Mouse (Mus musculus): Measurements from ENCODE around the gene St6galnac4. TPM values are rescaled to one million over a fixed set of nuclear protein-coding genes. Genes with fewer than 3 reads are reported as not detected.

Gene St6galnac4
- polyA plus RNA-seq, 1 experiment from 2014 or later = 15.5 TPM

DNA sequence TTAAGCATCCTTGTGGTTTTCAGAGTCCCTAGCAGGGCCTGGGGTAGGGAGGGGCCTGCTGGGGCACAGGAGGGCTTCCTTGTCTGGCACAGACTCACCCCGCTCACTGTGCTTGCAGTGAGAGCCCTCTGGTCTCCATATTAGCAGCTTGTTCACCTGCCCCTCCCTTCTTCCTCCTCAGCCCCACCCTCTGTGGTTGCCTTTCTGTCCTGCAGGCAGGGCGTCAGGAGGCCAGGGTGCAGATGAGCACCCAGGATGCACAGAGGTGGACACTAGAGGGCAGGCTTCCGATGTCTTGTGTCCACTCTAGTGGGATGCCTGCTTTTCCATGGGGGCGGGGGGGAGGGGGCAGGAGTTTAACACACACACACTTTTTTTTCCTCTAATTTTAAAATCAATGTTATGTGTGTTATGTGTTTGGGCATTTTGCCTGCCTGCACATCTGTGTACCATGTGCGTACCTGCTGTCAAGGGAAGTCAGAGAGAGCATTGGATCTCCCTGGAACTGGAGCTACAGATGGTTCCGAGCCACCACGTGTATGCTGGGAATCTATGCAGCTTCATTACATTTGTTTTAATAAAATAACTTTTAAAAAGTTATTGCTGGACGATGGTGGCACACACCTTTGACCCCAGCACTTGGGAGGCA lies 14.6 kb downstream of the St6galnac4 start:
- no peaks in the 10 kb centered on the region for H3K9me3 ChIP-seq (ENCODE audit: control insufficient read depth, low read length)
- H3K4me1 ChIP-seq (replicated peaks; ENCODE audit: control insufficient read depth, insufficient read depth, low read length) = no peaks in the 10 kb centered on the region; the same call in 1 of the 2 replicates
- no peak overlapping the region for H3K4me2 ChIP-seq (ENCODE audit: low read length)
- H3K27me3 ChIP-seq (replicated peaks; ENCODE audit: control insufficient read depth, insufficient read depth, low read length) = no peaks in the 10 kb centered on the region
- WGBS = 41% methylated on average over 8 of the region's 8 CpGs
- no peak overlapping the region for H3K27ac ChIP-seq (ENCODE audit: low read depth)
- peak; percentile 71 for ATAC-seq (replicated peaks; ENCODE audit: low FRiP score, low TSS enrichment, low read depth)
- H3K4me3 ChIP-seq (ENCODE audit: low read depth, low read length) = no peak overlapping the region
- no peak for DNase-seq (ENCODE audit: low spot score)
- no peak overlapping the region for H3K9ac ChIP-seq (ENCODE audit: low read length)
- H3K36me3 ChIP-seq (ENCODE audit: control insufficient read depth, insufficient read depth, low read length) = peaks cover 9% of the 10 kb centered on the region

DNA sequence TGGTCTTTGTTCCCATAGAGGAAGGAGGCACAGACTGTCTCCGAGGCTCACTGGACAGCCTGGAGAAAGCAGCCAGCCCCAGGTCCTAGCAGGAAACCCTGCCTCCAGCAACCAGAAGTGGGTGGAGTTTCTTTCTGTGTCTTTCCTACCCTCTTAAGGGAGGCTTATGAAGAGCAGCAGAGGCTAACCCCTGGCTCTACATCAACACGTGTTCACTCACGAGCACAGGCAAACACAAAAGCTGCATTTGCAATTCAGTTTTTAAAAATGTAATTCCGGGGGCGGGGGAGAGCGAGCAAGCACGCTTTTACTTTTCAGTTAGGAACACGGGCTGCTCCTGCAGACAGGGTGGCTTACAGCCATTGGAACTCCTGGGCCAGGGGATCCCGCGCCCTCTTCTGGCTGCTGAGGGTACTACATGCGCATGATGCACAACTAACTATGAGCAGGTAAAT lies 15.7 kb downstream of the St6galnac4 start:
- Histone ChIP-seq H3K4me3 (ENCODE audit: low read depth, low read length) (peak overlapping the region; percentile 31), H3K27ac (ENCODE audit: low read depth) (peak overlapping the region; percentile 40; the same call in 1 of the 2 replicates), H3K9me3 (ENCODE audit: control insufficient read depth, low read length) (no peaks in the 10 kb centered on the region), H3K4me2 (ENCODE audit: low read length) (peak overlapping the region; percentile 45), H3K9ac (ENCODE audit: low read length) (peak overlapping the region; percentile 35; the same call in 1 of the 2 replicates), H3K36me3 (ENCODE audit: control insufficient read depth, insufficient read depth, low read length) (peaks cover 3% of the 10 kb centered on the region), H3K27me3 (replicated peaks; ENCODE audit: control insufficient read depth, insufficient read depth, low read length) (no peaks in the 10 kb centered on the region), H3K4me1 (replicated peaks; ENCODE audit: control insufficient read depth, insufficient read depth, low read length) (no peaks in the 10 kb centered on the region; the same call in 1 of the 2 replicates)
- WGBS = under 1% methylated on average over 11 of the region's 11 CpGs
- ATAC-seq (replicated peaks; ENCODE audit: low FRiP score, low TSS enrichment, low read depth) (peak; percentile 33; the same call in 1 of the 2 replicates), DNase-seq (ENCODE audit: low spot score) (peak; percentile 98)

DNA sequence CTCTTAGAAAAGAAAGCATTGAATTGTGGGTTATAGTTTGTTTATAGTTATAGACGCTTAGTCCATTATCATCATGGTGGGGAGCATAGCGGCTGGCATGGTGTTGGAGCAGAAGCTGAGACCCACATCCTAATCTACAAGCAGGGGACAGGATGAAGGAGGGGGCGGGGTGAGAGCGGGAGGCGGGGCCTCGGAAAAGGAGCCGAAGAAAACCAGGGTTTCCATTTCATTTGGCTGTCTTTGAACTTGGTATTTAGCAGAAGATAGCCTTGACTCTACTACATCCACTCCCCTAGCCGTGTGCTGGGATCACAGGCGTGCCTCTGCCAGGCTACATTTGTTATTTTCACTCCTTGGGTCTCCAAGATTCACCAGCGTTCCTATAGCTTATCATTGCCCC lies 17.7 kb downstream of the St6galnac4 start:
- DNase-seq (ENCODE audit: low spot score) = no peak
- no peak overlapping the region for H3K4me3 ChIP-seq (ENCODE audit: low read depth, low read length)
- no peaks in the 10 kb centered on the region for H3K9me3 ChIP-seq (ENCODE audit: control insufficient read depth, low read length)
- H3K4me2 ChIP-seq (ENCODE audit: low read length) = no peak overlapping the region
- 40% methylated on average over 10 of the region's 10 CpGs for WGBS
- no peak overlapping the region for H3K27ac ChIP-seq (ENCODE audit: low read depth)
- ATAC-seq (replicated peaks; ENCODE audit: low FRiP score, low TSS enrichment, low read depth) = no peak
- H3K27me3 ChIP-seq (replicated peaks; ENCODE audit: control insufficient read depth, insufficient read depth, low read length) = no peaks in the 10 kb centered on the region
- no peaks in the 10 kb centered on the region for H3K36me3 ChIP-seq (ENCODE audit: control insufficient read depth, insufficient read depth, low read length)
- peaks cover 13% of the 10 kb centered on the region for H3K4me1 ChIP-seq (replicated peaks; ENCODE audit: control insufficient read depth, insufficient read depth, low read length)
- H3K9ac ChIP-seq (ENCODE audit: low read length) = no peak overlapping the region

DNA sequence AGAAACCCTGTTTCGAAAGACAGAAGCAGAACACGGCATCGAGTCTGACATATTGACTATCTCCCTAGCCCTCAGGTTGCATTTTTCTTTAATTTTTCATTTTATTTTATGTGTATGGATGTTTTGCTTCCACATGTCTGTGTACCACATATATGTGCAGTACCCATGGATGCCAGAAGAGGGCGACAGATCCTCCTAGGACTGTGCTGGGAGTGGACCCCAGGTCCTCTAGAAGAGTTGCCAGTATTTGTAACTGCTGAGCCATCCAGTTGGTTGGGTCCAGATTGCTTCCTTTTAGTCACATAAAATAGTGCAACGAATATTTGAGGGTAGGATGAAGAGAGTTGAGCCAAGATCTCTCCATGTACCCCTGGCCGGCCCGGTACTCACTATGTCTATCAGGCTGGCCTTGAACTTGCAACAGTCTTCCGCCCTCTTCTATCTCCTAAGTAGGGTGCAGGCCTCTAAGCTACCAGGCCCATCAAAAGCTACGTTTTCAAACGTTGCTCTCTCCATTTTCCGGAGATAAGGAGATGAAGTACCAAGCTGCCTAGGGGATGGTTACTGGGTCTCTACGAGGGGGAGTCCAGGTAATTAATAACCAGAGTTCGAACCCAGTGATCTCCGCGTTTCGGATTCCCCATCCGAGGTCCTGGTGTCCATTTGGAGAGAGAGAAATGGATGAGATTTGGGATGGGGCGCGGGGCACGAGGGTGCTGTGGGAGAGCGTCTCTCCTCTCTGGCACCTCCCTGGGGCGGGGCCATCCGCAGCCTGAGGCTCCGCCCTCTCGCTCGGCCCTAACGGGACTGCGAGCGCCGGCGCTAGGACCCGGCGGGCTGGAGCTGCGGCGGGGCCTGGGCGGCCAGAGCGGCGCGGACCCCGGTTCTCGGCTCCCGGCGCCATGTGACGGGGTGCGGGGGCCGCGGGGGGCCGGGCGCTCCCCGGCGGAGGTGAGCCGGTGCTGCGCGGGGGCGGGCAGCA lies 19.6 kb downstream of the St6galnac4 start:
- DNase-seq (ENCODE audit: low spot score) (peak; percentile 89), ATAC-seq (replicated peaks; ENCODE audit: low FRiP score, low TSS enrichment, low read depth) (peak; percentile 70)
- Histone ChIP-seq H3K4me2 (ENCODE audit: low read length) (peak overlapping the region; percentile 75), H3K27me3 (replicated peaks; ENCODE audit: control insufficient read depth, insufficient read depth, low read length) (no peaks in the 10 kb centered on the region), H3K9me3 (ENCODE audit: control insufficient read depth, low read length) (no peaks in the 10 kb centered on the region), H3K36me3 (ENCODE audit: control insufficient read depth, insufficient read depth, low read length) (no peaks in the 10 kb centered on the region), H3K4me3 (ENCODE audit: low read depth, low read length) (peak overlapping the region; percentile 71), H3K9ac (ENCODE audit: low read length) (peak overlapping the region; percentile 75), H3K27ac (ENCODE audit: low read depth) (peak overlapping the region; percentile 40), H3K4me1 (replicated peaks; ENCODE audit: control insufficient read depth, insufficient read depth, low read length) (peaks cover 19% of the 10 kb centered on the region)
- 15% methylated on average over 41 of the region's 55 CpGs for WGBS

DNA sequence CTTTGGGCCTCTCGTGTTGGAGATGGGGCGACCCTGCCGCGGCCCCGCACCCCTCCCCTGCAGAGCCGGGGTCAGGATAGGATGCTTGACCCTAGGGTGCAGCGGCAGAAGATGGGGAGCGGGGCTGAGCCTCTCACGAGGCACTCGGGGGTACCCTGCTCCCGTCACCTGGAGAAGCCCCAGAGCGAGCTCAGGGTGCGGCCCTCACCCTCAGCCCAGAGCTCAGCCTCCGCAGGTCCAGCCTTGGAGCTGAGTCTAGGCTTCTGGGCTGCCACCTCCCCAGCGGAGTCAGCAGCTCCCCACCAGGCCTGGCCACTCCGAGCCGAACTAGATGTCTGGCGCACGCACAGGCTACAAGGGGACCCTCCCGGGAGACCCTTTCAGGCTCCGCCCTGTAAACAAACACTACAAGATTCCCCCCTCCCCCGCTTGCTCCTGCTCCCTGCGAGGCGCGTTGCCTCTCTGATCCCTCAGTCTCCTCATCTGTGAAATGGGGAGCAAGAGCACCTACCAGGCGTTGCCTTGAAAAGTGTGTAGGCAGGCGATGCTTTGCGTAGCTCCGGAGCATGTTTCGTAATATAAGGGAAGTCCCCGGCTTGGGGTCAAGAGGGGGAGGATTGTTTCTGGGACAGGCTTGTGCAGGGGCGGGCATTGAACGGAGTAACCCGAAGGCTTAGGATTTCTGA lies 20.5 kb downstream of the St6galnac4 start:
- no peaks in the 10 kb centered on the region for H3K27me3 ChIP-seq (replicated peaks; ENCODE audit: control insufficient read depth, insufficient read depth, low read length)
- 7% methylated on average over 33 of the region's 34 CpGs for WGBS
- H3K9ac ChIP-seq (ENCODE audit: low read length) = peak overlapping the region; percentile 75
- H3K9me3 ChIP-seq (ENCODE audit: control insufficient read depth, low read length) = no peaks in the 10 kb centered on the region
- H3K4me1 ChIP-seq (replicated peaks; ENCODE audit: control insufficient read depth, insufficient read depth, low read length) = peaks cover 19% of the 10 kb centered on the region
- H3K27ac ChIP-seq (ENCODE audit: low read depth) = peak overlapping the region; percentile 40
- H3K4me2 ChIP-seq (ENCODE audit: low read length) = peak overlapping the region; percentile 75
- ATAC-seq (replicated peaks; ENCODE audit: low FRiP score, low TSS enrichment, low read depth) (peak; percentile 17; the same call in 1 of the 2 replicates), DNase-seq (ENCODE audit: low spot score) (peak; percentile 82)
- peak overlapping the region; percentile 71 for H3K4me3 ChIP-seq (ENCODE audit: low read depth, low read length)
- H3K36me3 ChIP-seq (ENCODE audit: control insufficient read depth, insufficient read depth, low read length) = no peaks in the 10 kb centered on the region

DNA sequence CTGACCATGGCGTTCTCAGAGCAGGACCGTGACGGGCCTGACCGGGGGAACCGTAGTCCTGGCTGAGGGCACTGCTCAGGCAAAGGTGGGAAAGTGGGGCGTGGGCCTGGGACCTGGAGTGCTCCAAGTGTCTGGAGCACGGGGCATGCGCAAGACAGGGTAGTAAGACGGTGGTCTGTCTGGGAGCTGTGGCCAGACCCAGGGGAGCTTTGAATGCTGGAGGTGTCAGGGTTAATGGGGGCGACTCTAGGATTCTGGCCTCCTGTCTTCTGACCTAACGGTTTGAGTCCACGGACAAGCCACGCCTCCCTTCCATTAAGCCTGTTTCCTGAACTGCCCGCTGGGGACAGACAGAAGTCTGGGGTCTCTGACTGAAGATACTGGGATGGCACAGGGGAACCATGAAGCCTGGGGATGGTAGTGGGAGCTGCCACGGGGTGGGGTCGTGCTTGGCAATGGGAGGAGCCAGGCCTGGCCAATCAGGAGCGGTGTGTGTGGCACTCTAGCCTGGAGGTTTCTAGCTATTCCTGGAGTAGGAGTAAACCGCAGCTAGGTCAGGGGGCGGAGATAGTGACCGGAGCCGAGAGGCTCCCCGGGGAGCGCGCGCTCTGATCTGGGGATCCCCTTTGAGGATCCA lies 21.4 kb downstream of the St6galnac4 start:
- Histone ChIP-seq H3K9me3 (ENCODE audit: control insufficient read depth, low read length) (no peaks in the 10 kb centered on the region), H3K4me2 (ENCODE audit: low read length) (peak overlapping the region; percentile 75), H3K4me1 (replicated peaks; ENCODE audit: control insufficient read depth, insufficient read depth, low read length) (peaks cover 19% of the 10 kb centered on the region), H3K36me3 (ENCODE audit: control insufficient read depth, insufficient read depth, low read length) (no peaks in the 10 kb centered on the region), H3K4me3 (ENCODE audit: low read depth, low read length) (peak overlapping the region; percentile 71), H3K27me3 (replicated peaks; ENCODE audit: control insufficient read depth, insufficient read depth, low read length) (no peaks in the 10 kb centered on the region), H3K9ac (ENCODE audit: low read length) (peak overlapping the region; percentile 32; the same call in 1 of the 2 replicates), H3K27ac (ENCODE audit: low read depth) (peak overlapping the region; percentile 43; the same call in 1 of the 2 replicates)
- ATAC-seq (replicated peaks; ENCODE audit: low FRiP score, low TSS enrichment, low read depth) (peak; percentile 48; the same call in 1 of the 2 replicates), DNase-seq (ENCODE audit: low spot score) (peak; percentile 73)
- WGBS = 5% methylated on average over 25 of the region's 25 CpGs

DNA sequence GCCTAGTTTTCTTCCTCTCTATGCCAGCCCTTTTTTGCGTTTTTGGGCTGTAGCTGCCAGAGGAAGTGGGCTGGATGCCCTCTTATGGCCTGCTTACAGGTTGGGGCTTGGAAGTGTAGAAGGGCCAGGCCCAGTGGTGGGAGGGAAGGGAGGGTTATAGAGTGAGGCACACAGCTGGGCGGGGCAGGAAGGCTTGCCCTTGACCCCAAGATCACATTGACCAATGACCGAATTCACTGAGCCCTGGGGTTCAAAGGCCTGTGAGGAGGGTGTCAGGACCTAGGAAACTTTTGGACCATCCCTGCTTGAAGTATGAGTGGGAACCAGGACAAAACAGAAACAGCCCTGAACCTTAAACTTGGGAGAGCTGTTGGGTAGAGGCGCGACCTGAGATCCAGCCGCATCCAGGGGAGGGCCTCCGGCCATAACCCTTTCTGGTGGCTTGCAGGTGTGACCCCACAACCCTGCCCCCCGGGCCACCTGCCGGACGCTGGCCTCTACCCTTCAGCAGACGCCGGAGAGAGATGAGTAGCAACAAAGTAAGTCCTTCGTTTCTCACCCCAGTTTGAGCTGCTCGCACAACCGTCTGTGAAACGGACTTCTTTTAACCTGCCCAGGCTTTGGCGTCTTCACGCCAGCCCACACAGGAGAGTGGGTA lies 22.0 kb downstream of the St6galnac4 start:
- WGBS = 47% methylated on average over 18 of the region's 18 CpGs
- DNase-seq (ENCODE audit: low spot score) = no peak
- ATAC-seq (replicated peaks; ENCODE audit: low FRiP score, low TSS enrichment, low read depth) = no peak

More for the DNA sequence above, 22.0 kb downstream of the St6galnac4 start:
- peak overlapping the region; percentile 43; the same call in 1 of the 2 replicates for H3K27ac ChIP-seq (ENCODE audit: low read depth)
- peak overlapping the region; percentile 32; the same call in 1 of the 2 replicates for H3K9ac ChIP-seq (ENCODE audit: low read length)
- peak overlapping the region; percentile 71 for H3K4me3 ChIP-seq (ENCODE audit: low read depth, low read length)
- H3K4me1 ChIP-seq (replicated peaks; ENCODE audit: control insufficient read depth, insufficient read depth, low read length) = peaks cover 19% of the 10 kb centered on the region
- H3K36me3 ChIP-seq (ENCODE audit: control insufficient read depth, insufficient read depth, low read length) = peaks cover 6% of the 10 kb centered on the region; the same call in 1 of the 2 replicates
- peak overlapping the region; percentile 75 for H3K4me2 ChIP-seq (ENCODE audit: low read length)
- no peaks in the 10 kb centered on the region for H3K27me3 ChIP-seq (replicated peaks; ENCODE audit: control insufficient read depth, insufficient read depth, low read length)
- H3K9me3 ChIP-seq (ENCODE audit: control insufficient read depth, low read length) = no peaks in the 10 kb centered on the region

All from intestine, embryonic 14.5 days (tissue).